Mouse (Mus musculus) forebrain, embryonic 16.5 days (tissue): ENCODE results near the gene Rnd3. TPM values are rescaled to one million over a fixed set of nuclear protein-coding genes. Genes with fewer than 3 reads are reported as not detected.

Experiments used
- ATAC-seq: fragments of 200-750 bp; cut with Nextera tagmentation; 2 replicates; pipeline ENCODE4 v1.8.0; 2017; ENCODE audit warnings: mild to moderate bottlenecking, moderate library complexity
- H3K27ac ChIP-seq: fragments of 300-500 bp; sonication (generic); 2 replicates; pipeline ENCODE4 v1.5.1; 2014; ENCODE audit warnings: low read length, control low read depth
- H3K27me3 ChIP-seq: fragments of 300-500 bp; sonication (generic); replicated peaks from 2 replicates; pipeline ENCODE4 v1.6.1; 2014; ENCODE audit warnings: low read length; ENCODE audit not compliant: control insufficient read depth, insufficient read depth
- H3K36me3 ChIP-seq: fragments of 300-500 bp; sonication (generic); 2 replicates; pipeline ENCODE4 v1.6.1; 2014; ENCODE audit not compliant: control insufficient read depth, insufficient read depth
- H3K4me1 ChIP-seq: fragments of 300-500 bp; sonication (generic); replicated peaks from 2 replicates; pipeline ENCODE4 v1.6.1; 2014; ENCODE audit warnings: low read length; ENCODE audit not compliant: control insufficient read depth, insufficient read depth
- H3K4me2 ChIP-seq: fragments of 300-500 bp; sonication (generic); 2 replicates; pipeline ENCODE4 v1.6.1; 2014; ENCODE audit warnings: mild to moderate bottlenecking, low read length, control low read depth
- H3K4me3 ChIP-seq: fragments of 300-500 bp; sonication (generic); replicated peaks from 2 replicates; pipeline ENCODE4 v1.5.1; 2014; ENCODE audit warnings: mild to moderate bottlenecking, low read length, control low read depth
- H3K9ac ChIP-seq: fragments of 300-500 bp; sonication (generic); replicated peaks from 2 replicates; pipeline ENCODE4 v1.6.1; 2014; ENCODE audit warnings: low read depth, low read length, control low read depth
- H3K9me3 ChIP-seq: fragments of 300-500 bp; sonication (generic); 2 replicates; pipeline ENCODE4 v1.6.1; 2016; ENCODE audit warnings: low read length; ENCODE audit not compliant: control insufficient read depth
- WGBS: fragments of 180-500 bp; shearing (Covaris S2); extraction: QIAGEN DNeasy Blood & Tissue Kit; methylation state at CpG from one replicate; pipeline ENCODE4 v1.1.7; 2014; 5-methylcytosine and 5-hydroxymethylcytosine counted together
- polyA plus RNA-seq: library from polyadenylated mRNA; unstranded; fragments of >200 nt; fragmentation: Nextera tagmentation; extraction: Ambion mirVana; gene quantifications from 2 replicates; pipeline ENCODE4 v1.2.1, GENCODE M21; 2015

Rnd3 gene
- polyA plus RNA-seq: 118 and 132 TPM in 2 replicates

DNA sequence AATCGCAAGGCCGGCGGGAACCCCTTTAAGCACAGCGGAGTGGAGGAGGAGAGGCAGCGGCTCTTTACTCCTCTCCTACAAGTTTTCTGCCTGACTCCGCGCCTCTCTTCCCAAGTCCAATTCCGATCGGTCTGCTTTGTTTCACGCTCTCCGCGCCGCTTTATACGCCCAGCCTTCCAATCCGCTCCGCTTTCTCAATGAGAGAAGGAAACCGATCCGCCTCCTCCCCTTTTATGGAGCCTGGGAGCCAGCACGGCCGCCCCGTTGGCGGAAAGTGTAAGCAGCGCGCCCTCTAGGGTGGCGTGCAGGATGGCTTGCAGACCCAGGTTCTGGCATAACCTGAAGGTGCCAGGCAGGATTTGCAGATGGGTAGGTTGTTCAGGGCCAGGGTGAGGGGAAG, at the start of gene Rnd3:
Gene Rnd3 (minus strand): TSS at position 137 of the 400 bp plus-strand sequence.
- no peaks in the 10 kb centered on the region for H3K27me3 ChIP-seq
- peak within 1 kb of the TSS; percentile 96 for H3K4me3 ChIP-seq
- peak; percentile 82 for ATAC-seq
- H3K9ac ChIP-seq: peak within 1 kb of the TSS; percentile 94
- WGBS: under 1% methylated on average over 25 of the region's 25 CpGs
- no peaks in the 10 kb centered on the region for H3K9me3 ChIP-seq
- peak within 1 kb of the TSS; percentile 93 for H3K27ac ChIP-seq
- H3K4me1 ChIP-seq: peaks cover 22% of the 10 kb centered on the region
- H3K36me3 ChIP-seq: no peaks in the 10 kb centered on the region
- peak within 1 kb of the TSS; percentile 77 for H3K4me2 ChIP-seq

DNA sequence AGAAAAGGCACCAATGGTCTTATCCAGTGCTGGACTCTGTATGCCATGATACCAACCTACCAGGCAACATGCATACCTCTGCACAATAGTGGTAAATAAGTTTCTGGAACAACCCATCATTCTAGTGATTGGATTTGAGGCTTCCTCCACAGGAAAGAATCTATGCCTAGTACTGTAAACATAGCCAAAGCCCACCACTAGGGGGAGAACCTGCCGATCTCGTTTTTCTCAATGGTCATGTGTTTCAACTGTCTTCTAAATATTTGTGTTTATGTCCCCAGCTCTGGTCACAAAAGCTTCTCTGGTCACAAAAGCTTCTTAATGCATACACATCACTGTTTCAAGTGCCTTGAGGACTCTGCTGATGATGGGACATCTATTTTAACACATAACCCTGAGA, 43.4 kb upstream of the Rnd3 start:
- no peaks in the 10 kb centered on the region for H3K4me1 ChIP-seq
- no peaks in the 10 kb centered on the region for H3K9me3 ChIP-seq
- H3K27ac ChIP-seq: no peak overlapping the region
- H3K4me3 ChIP-seq: no peak overlapping the region
- no peak overlapping the region for H3K4me2 ChIP-seq
- 65% methylated on average over 2 of the region's 2 CpGs for WGBS
- no peaks in the 10 kb centered on the region for H3K36me3 ChIP-seq
- H3K27me3 ChIP-seq: no peaks in the 10 kb centered on the region
- no peak overlapping the region for H3K9ac ChIP-seq
- ATAC-seq: no peak

DNA sequence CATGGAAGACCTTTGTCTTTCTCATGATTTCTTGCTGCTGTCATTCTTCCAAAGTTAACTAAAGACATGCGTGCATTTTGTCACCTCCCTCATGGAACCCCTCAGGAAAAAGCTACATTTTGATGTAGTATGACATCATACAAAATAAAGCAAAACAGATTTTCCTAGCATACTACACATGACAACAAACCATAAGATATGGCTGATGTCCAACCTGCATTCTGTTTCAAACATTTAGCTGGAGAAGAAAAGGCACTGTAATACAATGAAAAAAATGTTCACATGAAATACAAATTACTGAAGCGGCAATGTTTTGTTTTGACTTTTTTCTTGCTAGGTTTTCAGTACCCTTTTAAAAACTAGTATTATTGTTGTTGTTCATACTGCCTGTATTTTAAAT, 36.9 kb upstream of the Rnd3 start:
- Histone ChIP-seq H3K4me1 (no peaks in the 10 kb centered on the region), H3K9ac (no peak overlapping the region), H3K9me3 (no peaks in the 10 kb centered on the region), H3K4me3 (no peak overlapping the region), H3K4me2 (no peak overlapping the region), H3K27ac (no peak overlapping the region), H3K27me3 (no peaks in the 10 kb centered on the region), H3K36me3 (no peaks in the 10 kb centered on the region)
- WGBS: 83% methylated on average over 2 of the region's 2 CpGs
- no peak for ATAC-seq

DNA sequence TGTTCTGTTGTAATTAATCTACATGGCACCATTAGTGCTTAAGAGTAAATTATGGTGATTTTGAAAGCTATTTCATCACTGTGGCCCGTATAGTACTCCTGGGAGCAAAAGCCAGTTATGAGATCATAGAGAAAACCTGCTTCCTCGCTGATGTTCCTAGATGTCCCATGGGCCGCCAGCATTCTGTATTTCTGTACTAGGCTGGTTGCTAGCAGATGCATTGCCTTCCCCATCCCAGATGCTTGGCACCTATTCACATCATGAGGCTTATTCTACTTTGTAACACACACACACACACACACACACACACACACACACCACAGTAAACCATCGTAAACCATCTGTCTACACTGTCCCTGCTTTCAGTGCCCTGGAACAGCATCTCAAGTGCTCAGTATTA, 34.1 kb upstream of the Rnd3 start:
- Histone ChIP-seq H3K4me3 (no peak overlapping the region), H3K36me3 (no peaks in the 10 kb centered on the region), H3K27me3 (no peaks in the 10 kb centered on the region), H3K4me1 (no peaks in the 10 kb centered on the region), H3K9ac (no peak overlapping the region), H3K27ac (no peak overlapping the region), H3K4me2 (no peak overlapping the region), H3K9me3 (no peaks in the 10 kb centered on the region)
- ATAC-seq: no peak
- WGBS: 92% methylated on average over 4 of the region's 4 CpGs

DNA sequence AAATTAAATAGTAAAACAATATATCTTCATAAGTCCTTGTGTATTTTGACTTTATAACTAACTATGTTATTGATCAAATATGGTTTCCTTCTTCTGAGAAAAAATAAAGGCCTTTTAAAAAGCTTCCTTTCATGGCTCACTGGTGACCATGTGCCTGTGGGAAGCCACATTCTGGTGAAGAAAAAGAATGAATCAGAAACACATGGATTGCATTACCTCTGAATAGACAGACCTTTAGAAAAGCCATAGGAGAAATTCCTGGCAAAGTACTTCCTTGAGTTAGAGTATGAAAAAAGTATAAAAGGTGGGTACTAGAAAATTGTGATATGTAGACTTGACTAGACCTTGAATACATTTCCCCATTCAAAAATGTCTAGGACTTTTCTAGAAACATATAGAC, 32.5 kb upstream of the Rnd3 start:
- H3K9ac ChIP-seq: no peak overlapping the region
- H3K9me3 ChIP-seq: no peaks in the 10 kb centered on the region
- no peaks in the 10 kb centered on the region for H3K4me1 ChIP-seq
- ATAC-seq: no peak
- no peaks in the 10 kb centered on the region for H3K36me3 ChIP-seq
- H3K4me3 ChIP-seq: no peak overlapping the region
- H3K4me2 ChIP-seq: no peak overlapping the region
- no peaks in the 10 kb centered on the region for H3K27me3 ChIP-seq
- no peak overlapping the region for H3K27ac ChIP-seq

DNA sequence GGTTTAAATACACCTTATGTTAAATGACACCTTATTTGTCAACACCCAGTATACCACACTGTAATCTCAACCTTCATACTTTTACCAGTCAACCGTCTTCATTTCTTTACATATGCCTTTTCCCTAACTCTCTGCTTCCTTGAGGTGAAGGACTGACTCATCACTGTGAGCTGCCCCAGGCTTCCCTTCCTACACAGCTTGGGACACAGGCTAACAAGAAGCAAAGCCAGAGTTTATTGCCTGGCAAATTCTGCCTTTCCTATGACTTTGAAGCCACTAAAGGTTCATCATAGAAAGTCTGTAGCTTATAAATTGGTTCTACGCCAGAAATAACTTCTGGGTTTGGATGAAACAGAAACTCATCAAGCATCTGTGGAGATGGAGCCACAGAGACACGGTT, 30.2 kb upstream of the Rnd3 start:
- Histone ChIP-seq H3K27ac (no peak overlapping the region), H3K9ac (no peak overlapping the region), H3K36me3 (no peaks in the 10 kb centered on the region), H3K4me1 (peaks cover 2% of the 10 kb centered on the region; the same call in 1 of the 2 replicates), H3K27me3 (no peaks in the 10 kb centered on the region), H3K4me3 (no peak overlapping the region), H3K9me3 (no peaks in the 10 kb centered on the region), H3K4me2 (no peak overlapping the region)
- ATAC-seq: no peak
- WGBS: 81% methylated on average over 3 of the region's 3 CpGs

DNA sequence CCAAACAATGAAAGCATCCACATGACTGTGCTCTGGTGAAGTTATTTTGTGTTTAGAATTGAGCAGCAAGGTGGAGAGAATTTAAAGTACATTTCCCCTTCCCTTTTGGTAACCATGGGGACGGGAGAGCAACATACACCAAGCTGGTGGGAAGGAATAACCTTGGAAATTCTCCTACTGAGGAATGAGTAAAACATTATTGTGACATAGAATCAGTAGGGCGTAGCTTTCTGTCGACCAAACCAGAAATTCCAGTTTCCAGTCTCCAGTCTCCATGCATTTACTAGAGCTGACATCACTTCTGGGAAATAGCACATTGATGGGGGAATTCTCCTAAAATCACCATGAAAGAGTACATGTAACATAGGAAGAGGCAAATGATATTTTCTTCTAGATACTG, 28.7 kb upstream of the Rnd3 start:
- no peak for ATAC-seq
- 76% methylated on average over 3 of the region's 3 CpGs for WGBS
- H3K27me3 ChIP-seq: no peaks in the 10 kb centered on the region

DNA sequence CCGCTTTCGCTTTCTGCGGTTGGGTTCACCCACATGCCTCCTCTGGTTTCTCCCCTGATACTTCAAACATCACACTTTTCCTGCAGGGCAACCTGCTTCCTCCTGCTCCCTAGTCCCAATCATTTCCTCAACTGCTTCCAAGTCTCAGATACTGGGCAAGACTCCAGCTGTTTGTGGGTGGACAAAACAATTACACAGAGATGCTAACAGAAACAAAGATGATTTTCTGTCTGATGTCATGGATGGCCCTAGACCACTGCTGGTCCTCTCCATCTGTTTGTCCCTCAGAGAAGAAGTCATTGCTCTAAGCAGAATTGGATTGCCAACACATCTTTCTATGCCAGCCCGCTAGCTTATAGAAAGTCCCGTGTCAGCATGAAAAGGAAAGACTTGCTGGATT, 26.4 kb upstream of the Rnd3 start:
- H3K4me2 ChIP-seq: no peak overlapping the region
- WGBS: 57% methylated on average over 5 of the region's 5 CpGs

More for the DNA sequence above, 28.7 kb upstream of the Rnd3 start:
- peaks cover 2% of the 10 kb centered on the region; the same call in 1 of the 2 replicates for H3K4me1 ChIP-seq
- no peaks in the 10 kb centered on the region for H3K9me3 ChIP-seq
- H3K4me2 ChIP-seq: no peak overlapping the region
- no peak overlapping the region for H3K9ac ChIP-seq
- H3K27ac ChIP-seq: no peak overlapping the region
- no peak overlapping the region for H3K4me3 ChIP-seq
- no peaks in the 10 kb centered on the region for H3K36me3 ChIP-seq

DNA sequence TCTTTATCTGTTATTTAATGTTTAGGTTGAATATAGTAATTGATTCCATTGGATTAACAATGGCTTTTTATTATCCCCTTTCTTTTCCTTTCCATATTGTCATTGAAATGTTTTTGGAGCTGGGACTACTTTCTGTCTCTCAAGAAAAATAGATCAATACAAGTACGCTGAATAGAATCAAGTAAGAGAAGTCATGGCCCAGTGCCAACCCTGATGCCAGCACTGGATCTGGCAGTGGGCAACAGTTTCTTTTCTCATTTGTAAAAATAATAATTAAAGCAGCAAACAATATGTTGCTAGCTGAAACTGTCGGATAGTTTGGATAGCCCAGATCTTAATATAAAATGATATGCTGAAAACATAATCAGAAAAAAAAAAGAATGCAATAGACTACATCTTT, 12.2 kb upstream of the Rnd3 start:
- no peaks in the 10 kb centered on the region for H3K36me3 ChIP-seq
- H3K9me3 ChIP-seq: no peaks in the 10 kb centered on the region
- no peak overlapping the region for H3K4me3 ChIP-seq
- H3K4me2 ChIP-seq: no peak overlapping the region
- H3K4me1 ChIP-seq: no peaks in the 10 kb centered on the region
- 26% methylated on average over 2 of the region's 2 CpGs for WGBS
- H3K9ac ChIP-seq: no peak overlapping the region
- H3K27me3 ChIP-seq: no peaks in the 10 kb centered on the region
- H3K27ac ChIP-seq: no peak overlapping the region
- no peak for ATAC-seq

More for the DNA sequence above, 26.4 kb upstream of the Rnd3 start:
- Histone ChIP-seq H3K4me1 (peaks cover 2% of the 10 kb centered on the region; the same call in 1 of the 2 replicates), H3K9me3 (no peaks in the 10 kb centered on the region), H3K27me3 (no peaks in the 10 kb centered on the region), H3K27ac (no peak overlapping the region), H3K4me3 (no peak overlapping the region), H3K9ac (no peak overlapping the region), H3K36me3 (no peaks in the 10 kb centered on the region)
- ATAC-seq: no peak

DNA sequence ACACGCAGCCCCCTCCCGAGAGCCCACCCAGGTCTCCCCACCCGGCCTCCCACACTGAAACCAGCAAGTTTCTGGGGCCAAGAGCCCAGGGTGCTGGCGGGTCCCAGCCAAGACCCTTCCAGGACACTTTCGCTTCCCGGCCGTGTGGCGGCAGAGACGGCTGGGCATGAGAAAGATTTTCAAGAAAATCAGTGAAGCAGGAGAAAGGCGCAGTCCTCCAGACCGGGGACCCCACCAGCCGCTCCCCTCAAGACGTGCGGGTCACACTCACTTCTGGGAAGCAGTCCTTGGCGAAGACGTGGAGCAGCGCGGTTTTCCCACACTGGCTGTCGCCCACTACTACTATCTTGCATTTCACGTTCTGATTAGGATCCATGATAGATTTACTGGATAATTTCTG, 457 bp downstream of the Rnd3 start:
- H3K36me3 ChIP-seq: no peaks in the 10 kb centered on the region
- H3K4me2 ChIP-seq: peak overlapping the region; percentile 77
- whole genome bisulfite sequencing: 0% methylated on average over 20 of the region's 20 CpGs
- H3K9ac ChIP-seq: peak overlapping the region; percentile 94
- no peaks in the 10 kb centered on the region for H3K9me3 ChIP-seq
- peak overlapping the region; percentile 96 for H3K4me3 ChIP-seq
- ATAC-seq: peak; percentile 39
- H3K27me3 ChIP-seq: no peaks in the 10 kb centered on the region
- H3K27ac ChIP-seq: peak overlapping the region; percentile 93
- H3K4me1 ChIP-seq: peaks cover 25% of the 10 kb centered on the region
